Mouse (Mus musculus): ENCODE measurements around the gene Appl1.

The Appl1 gene

DNA sequence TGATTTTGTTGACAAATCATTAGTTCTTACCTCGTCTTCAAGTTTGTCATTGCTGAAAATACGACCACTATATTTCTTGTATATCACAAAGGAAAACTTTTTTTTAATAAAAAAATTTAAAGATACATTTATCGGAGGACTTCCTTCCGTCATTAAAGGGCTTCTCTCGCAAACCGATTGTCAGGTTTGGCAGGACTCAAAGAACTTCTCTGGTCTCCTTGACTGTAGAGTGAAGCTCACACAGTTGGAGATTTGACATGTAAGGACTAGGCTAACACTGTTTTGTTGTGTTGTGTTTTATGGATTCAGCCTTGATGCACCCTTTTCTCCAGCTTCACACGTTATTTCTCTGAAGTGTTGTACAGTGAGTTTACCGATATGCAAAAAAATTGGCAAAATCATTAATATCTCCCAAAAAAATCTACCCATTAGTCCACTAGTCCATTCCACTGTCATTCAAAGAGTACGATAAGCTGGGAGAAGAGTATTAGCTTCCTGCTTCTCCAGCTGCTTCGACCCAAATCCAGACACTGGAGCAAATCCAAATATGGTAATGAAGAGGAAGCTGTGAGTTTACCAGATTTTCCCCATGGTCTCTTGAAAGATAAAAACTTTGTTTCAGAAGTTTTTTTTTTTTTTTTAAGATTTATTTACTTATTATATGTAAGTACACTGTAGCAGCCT, at the start of gene Appl1:
Appl1 (minus strand) TSS at position 127 of the 684 bp plus-strand sequence.
- DNase-seq (ENCODE audit: low spot score in 2 of 2): no peak

GRCm38 (mm10) chr14:27019850-27020249, 48.8 kb upstream of the Appl1 start:
- DNase-seq (ENCODE audit: low spot score in 2 of 2): peak in 1 of 2 experiments; percentile 58

- no peak for DNase-seq (ENCODE audit: low spot score in 2 of 2)
These were observed 46.9 kb upstream of the Appl1 start for GRCm38 (mm10) chr14:27017936-27018335.

GRCm38 (mm10) chr14:27013658-27014057, 42.6 kb upstream of the Appl1 start:
- DNase-seq (ENCODE audit: low spot score in 2 of 2): no peak

GRCm38 (mm10) chr14:27011561-27011960, 40.5 kb upstream of the Appl1 start:
- no peak for DNase-seq (ENCODE audit: low spot score in 2 of 2)

DNA sequence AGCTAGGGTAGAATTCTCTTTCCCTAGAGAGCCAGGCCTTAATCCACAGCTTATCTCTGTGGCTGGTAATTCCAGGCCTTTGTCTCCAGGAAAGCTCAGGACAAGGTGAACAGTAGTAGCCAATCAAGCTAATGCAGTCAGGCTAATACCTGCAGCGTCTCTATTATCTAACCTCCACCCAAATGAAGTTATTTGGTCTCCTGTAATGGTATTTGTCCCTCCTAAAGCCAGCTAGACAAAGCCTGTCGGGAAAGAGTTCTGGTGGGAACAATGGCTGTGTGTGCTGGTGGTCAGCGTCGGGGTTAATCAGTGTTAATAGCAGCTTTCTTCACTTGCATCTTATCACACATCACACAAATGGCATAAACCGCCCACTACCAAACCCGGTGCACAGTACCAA, 34.9 kb upstream of the Appl1 start:
- DNase-seq (ENCODE audit: low spot score in 2 of 2): no peak

- DNase-seq (ENCODE audit: low spot score in 2 of 2): no peak
These were observed 33.9 kb upstream of the Appl1 start for GRCm38 (mm10) chr14:27004906-27005305.

DNA sequence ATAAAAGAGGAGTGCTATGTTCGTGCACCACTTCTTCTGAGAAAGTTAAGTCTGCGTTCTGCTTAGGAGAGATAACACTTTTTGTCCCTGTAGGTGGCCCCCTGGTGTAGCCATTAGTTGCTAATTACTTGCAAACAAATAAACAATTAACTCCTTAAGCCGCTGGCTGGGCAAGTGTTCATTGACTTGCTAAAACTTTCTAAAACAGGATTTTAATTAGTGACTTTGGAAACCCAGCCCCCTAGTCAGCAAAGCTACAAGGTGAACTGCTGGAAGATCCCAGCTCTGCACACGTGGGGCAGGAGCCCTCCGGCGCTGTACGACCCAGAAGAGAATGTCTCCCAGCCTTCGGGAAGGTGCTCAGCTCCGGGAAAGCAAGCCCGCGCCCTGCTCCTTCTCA, 29.4 kb upstream of the Appl1 start:
- no peak for DNase-seq (ENCODE audit: low spot score in 2 of 2)

DNA sequence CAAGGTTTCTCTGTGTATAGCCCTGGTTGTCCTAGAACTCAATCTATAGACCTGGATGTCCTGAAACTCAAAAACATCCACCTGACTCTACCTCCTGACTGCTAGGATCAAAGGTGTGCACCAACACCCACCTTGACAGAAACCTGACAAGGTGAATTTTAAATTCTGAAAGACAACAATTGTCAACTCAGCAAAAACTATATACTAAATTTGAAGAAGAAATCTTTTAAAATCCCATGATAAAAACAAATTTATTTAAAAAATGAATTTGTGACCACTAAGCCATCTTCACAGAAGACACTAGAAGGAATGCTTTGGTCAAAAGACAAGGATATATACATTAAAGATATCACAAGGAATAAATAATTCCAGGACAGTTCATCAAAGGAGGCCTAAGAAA, 25.2 kb upstream of the Appl1 start:
- DNase-seq (ENCODE audit: low spot score in 2 of 2): no peak

DNA sequence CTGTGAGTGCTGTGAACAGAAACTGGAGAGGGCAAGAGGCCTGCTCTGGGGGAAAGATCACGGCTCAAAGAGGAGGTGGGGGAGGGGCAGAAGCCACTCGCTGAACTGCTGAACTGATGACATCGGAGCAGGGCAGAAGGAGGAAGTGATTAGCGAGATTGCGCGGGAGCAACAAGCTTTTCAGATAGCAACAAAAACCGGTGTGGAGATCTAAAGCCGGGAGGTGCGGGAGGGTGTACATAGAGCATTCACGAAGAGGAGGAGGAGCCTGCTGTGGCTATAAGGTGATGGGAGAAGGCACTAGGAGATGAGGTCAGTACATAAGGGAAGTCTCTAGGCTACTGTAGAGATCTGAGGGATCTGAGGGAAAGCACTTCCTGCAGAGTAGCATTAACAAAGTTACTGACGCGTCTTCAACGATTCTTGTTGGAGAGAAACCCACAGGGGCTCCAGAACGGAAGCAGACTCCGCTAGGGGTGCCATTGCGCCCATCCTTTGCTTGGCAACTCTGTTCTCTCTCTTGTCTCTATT, 23.2 kb upstream of the Appl1 start, which contains the start of gene Hesx1:
Hesx1 (plus strand) TSS at position 206 of the 531 bp plus-strand sequence.
- peak; percentile 20 to 65 for DNase-seq (ENCODE audit: low spot score in 2 of 2)

DNA sequence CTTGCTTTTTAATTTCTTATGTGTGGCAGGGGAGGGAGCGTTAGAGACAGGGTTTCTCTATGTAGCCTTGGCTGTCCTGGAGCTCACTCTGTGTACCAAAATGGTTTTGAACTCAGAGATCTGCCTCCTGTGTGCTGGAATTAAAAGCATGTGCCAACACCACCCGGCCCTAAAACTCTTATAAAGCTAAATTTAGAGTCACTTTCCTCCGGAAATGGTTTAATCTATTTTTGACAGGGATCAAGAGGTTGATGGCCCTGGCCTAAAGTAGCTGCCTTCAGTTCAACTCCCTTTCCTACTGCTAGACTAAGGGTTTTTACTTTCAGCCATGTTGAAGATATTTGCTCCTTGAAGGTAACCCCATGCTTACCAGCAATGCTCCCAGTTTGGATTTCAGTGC, 22.4 kb upstream of the Appl1 start:
- DNase-seq (ENCODE audit: low spot score in 2 of 2): no peak

DNA sequence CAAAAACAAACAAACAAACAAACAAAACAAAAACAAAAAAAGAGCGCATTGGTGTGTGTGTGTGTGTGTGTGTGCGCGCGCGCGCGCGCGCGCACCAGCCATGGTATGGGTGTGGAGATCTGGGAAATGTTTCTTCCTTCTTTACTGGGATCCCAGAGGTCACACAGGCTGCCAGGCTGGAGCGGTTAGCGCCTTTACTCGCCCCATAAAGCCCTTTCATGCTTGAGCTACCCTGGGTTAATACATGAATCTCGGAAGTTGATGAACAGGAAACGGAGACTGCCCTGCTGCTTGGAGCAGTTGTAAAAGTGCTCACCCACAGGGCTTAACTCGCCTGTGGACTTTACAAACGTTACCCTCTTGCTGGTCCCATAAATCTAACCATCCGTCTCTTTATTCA, 20.6 kb upstream of the Appl1 start:
- DNase-seq (ENCODE audit: low spot score in 2 of 2): no peak

- DNase-seq (ENCODE audit: low spot score in 2 of 2): no peak
These were observed 17.7 kb upstream of the Appl1 start for GRCm38 (mm10) chr14:26988694-26989093.

- DNase-seq (ENCODE audit: low spot score in 2 of 2): no peak
These were observed 11.1 kb upstream of the Appl1 start for GRCm38 (mm10) chr14:26982150-26982530.

- no peak for DNase-seq (ENCODE audit: low spot score in 2 of 2)
These were observed 10.6 kb upstream of the Appl1 start for GRCm38 (mm10) chr14:26981494-26982149.

DNA sequence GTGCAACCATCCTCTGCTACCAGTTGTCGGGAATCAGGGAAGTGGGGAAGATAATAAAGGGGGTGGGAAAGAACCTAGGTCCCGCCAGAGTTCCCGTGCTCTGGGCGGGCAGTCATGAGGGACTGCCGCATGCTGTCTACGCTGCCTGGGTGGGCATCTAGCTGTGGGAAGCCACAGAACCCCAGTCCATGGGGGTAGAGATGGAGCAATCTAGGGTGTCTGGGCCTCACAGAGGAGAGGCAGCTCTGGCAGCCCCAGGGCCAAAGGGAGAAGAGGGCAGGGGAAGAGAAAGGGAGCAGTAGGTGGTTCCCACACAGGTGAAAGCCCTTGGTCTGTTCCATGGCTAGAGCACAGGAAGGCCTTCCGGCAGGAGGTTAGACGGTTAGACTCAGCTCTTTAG, 10.0 kb upstream of the Appl1 start:
- DNase-seq (ENCODE audit: low spot score in 2 of 2): no peak

DNA sequence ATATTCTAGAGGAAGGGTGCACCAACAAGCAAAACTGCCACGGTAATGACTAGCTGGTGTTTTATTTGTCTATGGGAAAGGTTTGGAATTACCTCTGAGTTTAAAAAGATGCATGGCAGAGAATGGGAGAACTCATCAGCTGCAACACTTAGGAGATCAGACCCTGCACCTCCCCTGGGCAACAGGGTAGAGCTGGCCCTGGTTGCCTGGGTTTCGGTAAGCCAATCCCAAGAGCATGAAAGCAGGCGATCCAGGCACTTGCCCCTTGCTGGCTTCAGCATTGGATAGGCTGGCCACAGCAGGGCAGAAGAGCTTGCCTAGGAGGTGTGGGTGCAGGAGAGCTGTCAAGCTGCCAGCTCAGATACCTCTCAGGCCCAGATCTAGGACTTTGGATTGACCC, 8.8 kb upstream of the Appl1 start:
- DNase-seq (ENCODE audit: low spot score in 2 of 2): no peak

DNA sequence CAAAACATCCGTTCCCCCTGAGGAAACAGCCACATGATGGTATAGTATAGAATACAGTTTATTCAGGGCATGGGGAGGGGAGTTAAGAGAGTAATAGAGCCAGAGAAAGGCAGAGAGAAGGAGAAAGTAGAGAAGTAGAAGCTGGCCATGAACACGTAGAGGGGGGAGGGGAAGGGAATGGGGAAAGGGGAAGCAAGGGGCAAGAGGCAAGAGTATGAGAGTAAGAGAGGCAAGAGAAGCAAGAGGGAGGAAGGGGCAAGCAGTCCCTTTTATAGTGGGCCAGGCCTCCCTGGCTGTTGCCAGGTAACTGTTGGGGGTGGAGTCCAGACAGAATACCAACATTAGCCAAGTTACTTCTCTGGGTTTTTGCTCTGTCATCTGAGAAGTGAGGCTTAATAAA, 6.5 kb upstream of the Appl1 start:
- no peak for DNase-seq (ENCODE audit: low spot score in 2 of 2)

DNA sequence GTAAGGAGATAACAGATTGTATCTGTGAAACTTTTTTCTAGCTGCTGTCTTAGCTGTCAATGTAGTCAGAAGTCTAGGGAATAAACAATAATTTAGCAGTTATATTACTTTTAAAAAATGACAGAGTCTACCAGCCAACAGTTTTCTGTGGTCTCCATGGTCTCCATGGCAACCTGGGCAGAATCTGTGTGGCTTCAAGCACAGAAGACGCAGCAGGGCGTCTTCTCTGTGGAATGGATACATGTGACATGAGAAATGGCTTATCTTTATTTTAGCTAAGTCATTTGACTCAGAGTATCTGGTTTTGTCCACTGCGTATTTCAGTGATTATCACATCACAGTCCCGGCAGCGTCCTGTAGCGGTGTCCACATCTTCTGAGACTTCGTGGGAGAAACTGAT, 5.2 kb upstream of the Appl1 start:
- DNase-seq (ENCODE audit: low spot score in 2 of 2): no peak

DNA sequence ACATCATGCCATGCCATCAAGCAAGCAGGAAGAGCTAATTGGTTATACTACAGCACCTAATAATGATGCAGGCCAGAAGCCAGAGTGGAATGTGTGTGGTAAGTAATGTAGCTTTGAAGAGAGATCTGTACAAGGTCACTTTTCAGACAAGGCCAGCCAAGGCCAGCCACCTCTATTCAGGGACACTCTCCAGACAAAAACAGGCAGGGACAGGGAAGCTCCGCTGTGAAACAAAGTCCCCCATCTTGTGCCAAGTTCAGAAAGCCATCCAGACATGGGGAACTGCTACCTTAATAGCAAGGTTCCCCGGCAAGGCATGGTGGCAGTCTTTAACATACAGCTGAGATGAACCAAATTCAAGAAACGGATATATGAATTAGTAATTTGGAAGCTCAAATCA, 4.5 kb upstream of the Appl1 start:
- no peak for DNase-seq (ENCODE audit: low spot score in 2 of 2)

- DNase-seq (ENCODE audit: low spot score in 2 of 2): no peak
These were observed 2.1 kb upstream of the Appl1 start for GRCm38 (mm10) chr14:26973089-26973488.

GRCm38 (mm10) chr14:26970439-26970932, 546 bp downstream of the Appl1 start:
- DNase-seq (ENCODE audit: low spot score in 2 of 2): peak; percentile 95 to 99

GRCm38 (mm10) chr14:26969856-26970407, 1.1 kb downstream of the Appl1 start:
- DNase-seq (ENCODE audit: low spot score in 2 of 2): no peak

Data from urinary bladder, postnatal 4 days (tissue).